Mouse (Mus musculus): Measurements from ENCODE around the gene Ovca2.

DNA sequence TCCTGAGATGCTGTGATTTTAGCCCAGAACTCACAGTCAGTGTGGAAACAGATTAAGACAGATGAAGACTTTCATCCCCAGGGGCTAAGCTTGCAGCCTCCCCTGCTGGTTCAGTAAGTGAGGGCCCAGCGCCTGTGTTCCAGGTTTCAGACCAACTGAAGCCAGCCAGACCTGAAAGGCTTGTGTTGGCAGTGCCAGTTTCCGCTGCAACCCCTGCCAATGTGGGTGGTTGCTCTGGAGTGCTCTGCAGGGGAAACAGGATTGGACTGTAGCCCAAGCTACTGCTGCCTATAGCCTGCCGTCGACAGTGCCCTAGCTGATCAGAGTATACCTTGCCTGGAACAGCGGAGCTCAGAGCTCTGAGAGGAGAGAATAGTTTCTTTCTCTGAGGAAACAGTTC, 46.4 kb downstream of the Ovca2 start:
- TF ChIP-seq CTCF (IDR thresholded peaks at IDR 0.05; ENCODE audit: control insufficient read depth, insufficient read depth, insufficient read length) (no peak), USF1 (IDR thresholded peaks at IDR 0.05; ENCODE audit: low read depth) (no peak), CEBPB (IDR thresholded peaks at IDR 0.05; ENCODE audit: low read depth) (no peak), MYOG (IDR thresholded peaks at IDR 0.05; ENCODE audit: control insufficient read depth, extremely low read depth, insufficient read length) (no peak)
